Mouse (Mus musculus) common myeloid progenitor, adult 5-6 weeks (primary cell): ENCODE measurements around the gene Ank2. TPM values are rescaled to one million over a fixed set of nuclear protein-coding genes. Genes with fewer than 3 reads are reported as not detected.
A peak's percentile ranks its signal among the peaks of the same experiment; 100 is the strongest.

Experiments used
- ATAC-seq: replicated peaks from 2 replicates; pipeline ENCODE4 v1.8.0; 2016; ENCODE audit warnings: low read depth, mild to moderate bottlenecking, moderate TSS enrichment, inconsistent platforms; ENCODE audit not compliant: poor library complexity, severe bottlenecking
- total RNA-seq: library from RNA; stranded (forward); fragments of 200-1000, 187-1606 nt; gene quantifications from 2 replicates; pipeline ENCODE4 v1.2.3, GENCODE M21; 2017

Gene Ank2
- total RNA-seq, 1 experiment from 2014 or later, result 0.27 TPM

DNA sequence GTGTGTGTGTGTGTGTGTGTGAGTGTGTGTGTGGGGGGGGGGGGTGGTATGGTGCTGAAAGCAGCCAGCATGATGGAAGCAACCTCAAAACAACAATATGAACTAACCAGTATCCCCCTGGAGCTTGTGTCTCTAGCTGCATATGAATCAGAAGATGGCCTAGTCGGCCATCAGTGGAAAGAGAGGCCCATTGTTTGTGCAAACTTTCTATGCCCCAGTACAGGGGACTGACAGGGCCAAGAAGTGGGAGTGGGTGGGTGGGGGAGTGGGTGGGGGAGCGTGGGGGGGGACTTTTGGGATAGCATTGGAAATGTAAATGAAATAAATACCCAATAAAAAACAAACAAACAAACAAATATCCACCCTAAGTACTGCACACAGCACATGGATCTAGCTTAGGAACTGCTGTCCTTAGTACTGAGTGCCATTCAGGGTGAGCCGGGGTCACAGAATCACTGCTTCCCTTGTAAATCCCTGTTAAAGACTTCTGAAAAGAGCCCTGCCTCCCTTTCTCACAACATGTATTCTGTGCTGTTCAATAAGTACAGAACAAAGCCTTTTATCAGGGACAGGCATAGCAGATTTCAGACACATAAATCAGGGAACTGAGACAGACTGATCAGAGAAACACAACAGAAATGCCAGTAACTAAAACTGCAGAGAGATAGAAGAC lies 412.2 kb downstream of the Ank2 start:
- no peak for ATAC-seq

DNA sequence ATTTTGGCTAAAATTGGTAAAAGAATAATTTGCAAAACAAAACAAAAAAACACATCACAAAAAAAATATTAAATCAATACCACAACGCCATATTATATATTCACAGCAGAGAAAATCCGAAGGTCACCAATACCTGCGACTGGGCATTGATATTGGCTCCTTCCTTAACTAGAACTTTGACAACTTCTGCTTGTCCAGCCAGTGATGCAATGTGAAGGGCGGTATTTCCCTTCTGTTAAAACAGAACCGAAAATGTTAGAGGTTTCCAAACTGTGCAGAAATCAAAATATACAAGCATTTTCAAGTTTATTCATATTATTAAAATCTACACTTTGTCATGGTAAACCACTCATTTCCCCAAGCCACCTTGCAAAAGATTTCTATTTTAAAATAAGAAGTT lies 421.8 kb downstream of the Ank2 start:
- no peak for ATAC-seq

DNA sequence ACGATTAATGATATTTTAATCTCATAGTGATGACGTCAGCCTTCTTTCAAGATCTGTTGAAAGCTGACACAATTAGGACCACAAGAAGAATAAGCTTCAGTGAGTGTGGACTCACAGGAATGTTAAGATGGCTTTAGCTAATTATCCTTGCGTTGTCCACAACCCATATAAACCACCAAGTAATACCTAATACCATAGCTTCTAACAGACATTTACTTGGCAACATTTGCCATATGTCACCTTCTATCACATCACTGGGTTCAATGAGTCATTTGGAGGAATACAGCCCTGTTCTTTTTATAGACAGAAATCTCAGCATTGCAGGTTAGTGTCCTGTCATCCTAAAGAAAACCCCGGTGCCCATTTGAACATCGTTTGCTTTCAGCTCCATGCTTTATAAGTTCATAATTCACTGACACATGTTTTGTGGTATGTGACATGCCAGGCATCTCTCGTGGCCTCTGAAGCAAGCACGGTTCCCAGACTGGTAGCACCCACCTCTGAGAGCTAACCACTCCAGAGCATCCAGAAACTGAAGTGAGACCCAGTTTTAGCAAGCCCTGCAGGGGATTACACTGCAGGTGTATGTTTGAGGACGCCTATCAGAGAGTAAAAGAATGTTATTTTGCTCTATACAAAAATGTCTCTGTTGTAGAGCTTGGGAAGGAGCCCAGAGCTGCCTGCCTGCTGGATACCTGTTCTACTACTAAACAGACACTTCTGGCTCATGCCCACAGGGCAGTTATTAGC lies 423.4 kb downstream of the Ank2 start:
- no peak for ATAC-seq

DNA sequence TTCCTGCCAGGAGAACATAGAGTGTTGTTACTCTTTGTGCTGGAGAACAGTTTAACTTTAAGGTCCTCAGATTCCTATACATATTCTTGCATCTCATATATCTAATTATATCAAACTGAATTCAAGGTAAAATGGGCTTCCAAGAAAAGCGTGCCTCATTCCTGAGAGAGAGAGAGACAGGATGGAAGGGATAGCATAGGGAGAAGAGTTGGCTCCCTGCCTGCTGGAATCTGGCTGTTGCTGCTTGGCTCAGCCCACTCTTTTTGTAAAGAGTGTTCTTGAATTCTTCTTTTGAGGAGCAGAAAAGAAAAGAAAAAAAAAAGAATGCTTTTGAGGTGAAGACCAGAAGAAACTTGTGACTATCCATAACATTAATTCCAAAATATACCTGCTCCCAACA lies 427.7 kb downstream of the Ank2 start:
- no peak for ATAC-seq

DNA sequence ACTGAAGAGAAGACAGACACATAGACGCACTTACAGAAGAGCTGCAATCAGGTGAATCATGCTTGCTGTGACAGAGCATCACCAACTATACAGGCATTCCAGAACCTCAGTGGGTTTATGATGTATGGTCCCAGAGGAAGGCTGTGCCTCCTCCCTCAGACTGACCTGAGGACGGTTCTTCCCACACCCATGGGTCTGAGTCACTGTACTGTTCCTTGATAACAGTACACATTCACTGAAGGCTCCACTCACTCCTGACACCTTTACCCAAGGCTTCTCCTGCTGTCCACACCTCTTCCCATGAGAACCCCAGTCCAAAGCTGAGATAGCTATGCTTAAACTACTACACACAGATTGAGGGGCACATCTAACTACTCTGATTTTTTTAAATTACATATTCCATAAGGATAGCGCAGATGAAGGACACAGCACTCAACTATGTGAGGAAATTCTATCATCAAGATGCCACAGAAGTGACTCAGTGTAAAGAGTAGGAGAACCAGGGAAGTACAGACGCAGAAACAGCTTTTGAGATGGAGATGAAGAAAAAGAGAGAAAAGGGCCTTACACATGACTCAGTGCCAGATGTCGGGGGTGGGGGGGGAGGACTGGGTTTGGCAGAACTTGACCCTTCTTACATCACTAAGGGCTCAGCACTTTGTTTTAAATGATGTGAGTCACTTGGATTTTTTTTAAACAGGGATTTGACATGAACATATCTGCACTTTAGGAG lies 435.3 kb downstream of the Ank2 start:
- no peak for ATAC-seq

DNA sequence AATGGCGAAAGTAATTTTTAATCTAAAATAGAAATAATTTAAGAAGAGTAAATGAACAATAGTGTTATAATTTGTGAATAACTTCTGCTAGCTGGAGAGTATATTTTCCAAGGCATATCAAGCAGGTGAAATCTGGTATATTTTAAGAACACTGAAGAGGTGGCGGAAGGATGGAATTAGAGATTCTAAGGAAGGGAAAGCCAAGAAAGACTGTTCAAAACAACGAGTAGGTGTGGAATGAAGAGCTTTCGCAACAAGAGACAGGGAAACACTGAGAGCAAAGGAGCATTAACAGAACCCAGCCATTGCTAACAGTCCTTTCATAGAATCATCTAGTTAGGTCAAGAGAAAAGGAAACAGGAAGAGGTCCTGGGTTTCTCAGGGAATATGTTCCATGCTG lies 439.5 kb downstream of the Ank2 start:
- no peak for ATAC-seq

DNA sequence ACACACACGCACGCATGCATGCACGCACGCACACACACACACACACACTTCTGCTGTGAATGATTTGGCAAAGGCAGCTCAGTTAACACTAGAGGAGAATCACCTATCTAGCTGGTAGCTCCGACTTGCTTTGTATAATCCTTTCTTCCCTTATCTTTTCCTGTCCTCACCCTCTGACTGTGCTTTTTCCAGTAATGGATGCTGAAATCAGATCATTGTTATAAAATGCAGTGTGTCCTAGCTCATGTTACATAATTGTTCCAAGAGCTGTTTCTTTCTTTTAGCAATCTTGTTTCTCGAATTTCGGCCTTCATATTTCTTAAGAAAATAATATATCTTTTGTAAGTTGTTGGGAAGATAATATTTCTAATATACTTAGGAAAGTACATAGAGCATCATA lies 457.9 kb downstream of the Ank2 start:
- no peak for ATAC-seq

DNA sequence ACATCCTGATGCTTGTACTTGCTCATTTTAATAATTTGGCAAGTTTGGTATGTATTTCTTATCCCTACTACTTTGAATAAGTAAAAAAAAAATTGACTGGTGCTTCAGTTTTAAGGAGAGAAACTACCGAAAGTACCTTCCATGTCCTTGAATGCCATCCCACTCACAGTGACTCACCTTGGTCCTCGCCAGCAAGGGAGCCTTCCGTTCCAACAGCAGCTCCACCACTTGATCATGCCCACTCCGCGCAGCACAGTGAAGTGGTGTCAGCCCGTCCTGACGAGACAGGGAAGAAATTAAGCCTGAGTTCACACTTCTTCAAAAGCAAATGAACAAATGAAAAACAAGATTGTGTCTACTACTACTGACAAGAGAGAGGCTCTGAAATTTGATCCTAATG lies 460.6 kb downstream of the Ank2 start:
- no peak for ATAC-seq

DNA sequence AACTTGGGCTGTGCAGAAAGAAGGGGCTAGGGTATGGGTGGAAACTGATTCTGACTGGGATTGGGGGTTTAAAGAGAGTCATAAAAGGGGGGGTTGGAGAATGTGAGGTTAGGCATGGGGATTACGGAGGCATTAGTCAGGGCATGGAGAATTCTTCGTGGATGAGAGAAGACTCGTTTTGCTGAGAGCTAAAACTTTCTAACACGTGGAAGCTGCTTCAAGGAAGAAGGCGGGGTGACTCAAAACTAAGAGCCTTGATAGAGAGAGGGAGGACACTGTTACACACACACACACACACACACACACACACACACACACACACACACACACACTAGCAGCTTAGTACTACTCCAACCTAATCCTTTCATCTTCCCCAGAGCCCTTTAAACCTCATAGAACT lies 463.0 kb downstream of the Ank2 start:
- ATAC-seq, result no peak

DNA sequence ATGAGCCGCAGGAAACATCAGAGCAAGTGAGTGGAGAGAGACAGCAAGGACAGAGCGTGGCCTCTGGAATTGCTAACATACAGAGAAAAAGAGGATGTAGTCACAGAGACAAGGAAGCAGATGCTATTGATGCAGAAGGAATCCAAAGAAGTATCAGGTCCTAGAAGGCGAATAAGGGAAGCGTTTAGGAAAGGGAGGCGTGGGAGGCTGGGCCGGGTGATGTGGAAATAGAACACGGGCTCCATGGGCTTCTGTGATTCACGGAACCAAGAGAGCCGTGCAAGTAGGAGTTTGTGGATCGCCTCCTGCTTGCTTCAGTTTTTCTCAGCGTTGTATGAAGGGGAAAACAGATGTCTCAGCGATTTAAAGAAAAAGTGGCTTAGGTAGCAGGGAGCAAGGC lies 463.6 kb downstream of the Ank2 start:
- ATAC-seq, result peak; percentile 81

DNA sequence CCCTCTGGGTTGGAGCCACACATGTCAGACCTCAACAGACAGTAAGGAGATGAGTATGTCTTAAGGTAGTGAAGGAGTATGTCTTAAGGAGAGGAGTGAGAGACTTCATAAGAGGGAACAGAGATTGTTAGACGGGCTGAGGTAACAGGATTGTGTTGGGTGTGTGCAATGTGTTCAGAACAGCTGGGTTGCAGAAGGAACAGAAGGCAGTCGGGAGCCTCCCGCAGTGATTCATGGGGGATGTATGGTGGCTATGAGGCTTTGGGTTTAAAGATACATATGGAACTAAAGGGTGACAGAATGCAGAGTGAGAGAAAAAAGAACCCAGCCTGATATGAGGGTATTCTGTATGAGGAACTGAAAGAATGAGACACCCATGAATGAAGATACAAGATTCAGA lies 464.2 kb downstream of the Ank2 start:
- ATAC-seq, result peak; percentile 34; the same call in 1 of the 2 replicates

DNA sequence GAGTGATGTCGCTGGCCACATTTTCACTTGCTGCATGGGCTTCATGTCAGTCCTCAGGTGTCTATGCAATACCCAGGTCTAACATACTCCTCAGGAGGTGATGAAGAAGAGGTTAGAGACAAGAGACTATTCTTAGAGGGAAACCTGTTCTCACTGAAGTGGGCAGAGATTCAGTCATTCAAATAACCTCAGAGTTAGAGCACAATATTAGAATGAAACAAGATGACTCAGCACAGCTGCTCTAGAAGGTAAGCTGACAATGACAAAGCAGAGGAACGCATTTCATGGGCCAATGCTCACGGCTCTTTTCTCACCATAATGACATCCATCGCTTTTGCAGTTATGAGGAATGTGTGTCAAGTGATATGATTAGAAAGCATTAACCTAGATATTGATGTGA lies 475.2 kb downstream of the Ank2 start:
- ATAC-seq, result no peak

DNA sequence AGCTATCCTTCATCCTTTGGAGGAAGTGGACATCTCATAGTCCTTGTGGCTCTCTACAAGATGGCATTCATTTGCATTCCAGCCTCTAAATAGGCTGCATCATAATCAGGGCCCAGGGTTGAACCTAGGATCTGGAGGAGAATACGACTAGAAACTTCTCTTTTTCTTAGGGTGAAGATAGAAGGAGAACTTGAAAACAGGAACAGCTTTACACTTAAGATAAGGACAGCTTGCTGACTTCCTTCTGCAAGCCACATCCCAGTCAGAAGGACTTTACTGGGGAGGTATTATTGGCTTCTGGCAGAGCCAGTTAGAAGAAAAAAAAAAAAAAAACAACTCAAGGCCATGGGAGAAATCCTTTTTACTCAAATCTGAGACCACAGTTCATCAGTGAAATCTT lies 479.0 kb downstream of the Ank2 start:
- peak; percentile 96 for ATAC-seq

DNA sequence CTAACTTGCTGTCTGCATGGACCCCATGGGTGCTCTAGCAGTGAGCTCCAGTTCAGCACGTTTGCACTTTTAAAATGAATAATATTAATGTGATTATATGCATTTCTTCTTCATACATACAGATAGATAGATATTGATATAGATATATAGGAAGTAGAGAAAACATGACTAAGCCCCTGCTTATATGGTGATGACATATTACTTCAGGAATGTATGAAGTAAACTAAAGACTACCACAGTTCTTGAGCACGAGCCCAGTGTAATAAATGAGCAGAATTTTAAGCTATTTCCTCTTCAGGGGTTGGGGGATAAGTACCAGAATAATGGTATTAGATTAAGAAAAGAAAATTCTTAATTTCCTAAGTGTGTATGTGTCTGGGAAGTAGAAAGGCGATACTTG lies 479.4 kb downstream of the Ank2 start:
- no peak for ATAC-seq

DNA sequence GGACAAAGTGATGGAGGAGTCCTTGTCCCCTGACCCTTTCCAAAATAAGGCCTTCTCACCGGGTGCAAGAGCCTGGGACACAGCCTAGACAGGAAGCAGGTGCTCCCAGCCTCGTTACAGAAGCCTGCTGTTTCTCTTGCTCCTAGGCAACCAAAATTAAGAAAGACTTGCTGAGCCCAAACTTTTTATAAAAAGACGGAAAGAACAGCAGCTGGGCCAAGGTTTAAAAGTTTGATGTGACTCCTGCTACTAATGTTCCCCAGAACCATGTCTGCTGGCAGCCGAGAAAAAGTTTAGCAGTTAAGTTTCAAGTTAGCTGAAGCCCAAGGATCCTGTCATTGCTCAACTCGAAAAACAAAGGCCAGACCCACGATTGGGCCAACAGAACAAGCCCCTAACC lies 480.0 kb downstream of the Ank2 start:
- peak; percentile 50; the same call in 1 of the 2 replicates for ATAC-seq

DNA sequence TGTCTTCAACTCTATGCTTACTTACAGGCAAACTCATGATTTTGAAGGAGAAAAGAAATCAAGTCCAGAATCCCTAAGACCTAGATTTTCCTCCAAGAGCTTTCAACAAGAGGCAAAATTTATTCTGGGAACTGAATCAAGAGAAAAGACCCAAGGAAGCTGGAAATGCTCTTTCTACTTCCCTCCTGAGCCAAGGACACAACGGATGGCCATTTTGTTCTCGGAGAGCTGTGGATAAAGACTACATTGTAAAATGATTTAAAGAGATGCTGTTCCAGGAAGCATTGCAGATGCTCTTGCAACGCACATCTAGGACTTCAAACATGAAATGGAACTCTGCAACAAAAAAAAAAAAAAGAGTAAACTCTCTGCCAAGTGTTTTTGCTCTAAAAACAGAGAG lies 481.6 kb downstream of the Ank2 start:
- ATAC-seq, result no peak

DNA sequence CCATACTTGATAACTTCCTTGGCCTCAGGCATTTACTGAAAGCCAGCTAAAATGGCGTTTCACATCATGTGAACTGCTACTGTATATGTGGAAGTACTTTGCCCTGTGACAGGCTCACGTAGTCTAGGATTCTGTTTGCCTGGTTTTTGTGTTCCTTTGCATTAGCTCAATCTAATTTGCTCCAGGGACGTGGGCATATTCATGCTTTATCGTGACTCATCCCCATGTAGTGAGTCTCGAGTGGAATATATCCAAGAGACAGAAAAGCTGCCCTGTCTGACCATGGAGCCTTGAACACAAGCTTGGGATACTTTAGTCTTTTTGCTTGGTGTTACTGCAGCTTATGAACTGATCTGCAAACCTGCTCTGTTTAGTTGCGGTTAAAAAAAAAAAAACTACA lies 483.6 kb downstream of the Ank2 start:
- ATAC-seq, result no peak

DNA sequence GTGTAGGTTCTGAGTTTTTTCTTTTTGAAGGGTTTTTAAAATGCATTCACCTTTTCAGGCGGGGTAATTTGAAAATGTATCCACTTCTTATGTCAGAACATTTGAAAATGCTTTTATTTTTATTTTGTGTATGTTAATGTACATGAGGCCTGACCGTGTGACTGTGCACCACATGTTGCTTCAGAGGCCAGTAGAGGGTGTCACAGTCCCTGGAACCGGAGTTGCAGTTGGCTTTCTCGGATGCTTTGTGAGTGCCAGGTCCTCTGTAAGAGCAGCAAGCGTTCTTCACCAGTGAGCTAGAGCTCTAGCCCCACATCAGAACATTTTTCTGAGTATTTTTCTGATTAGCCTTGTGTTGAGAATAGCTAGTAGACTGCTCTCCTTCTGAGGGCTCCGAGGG lies 484.0 kb downstream of the Ank2 start:
- no peak for ATAC-seq

DNA sequence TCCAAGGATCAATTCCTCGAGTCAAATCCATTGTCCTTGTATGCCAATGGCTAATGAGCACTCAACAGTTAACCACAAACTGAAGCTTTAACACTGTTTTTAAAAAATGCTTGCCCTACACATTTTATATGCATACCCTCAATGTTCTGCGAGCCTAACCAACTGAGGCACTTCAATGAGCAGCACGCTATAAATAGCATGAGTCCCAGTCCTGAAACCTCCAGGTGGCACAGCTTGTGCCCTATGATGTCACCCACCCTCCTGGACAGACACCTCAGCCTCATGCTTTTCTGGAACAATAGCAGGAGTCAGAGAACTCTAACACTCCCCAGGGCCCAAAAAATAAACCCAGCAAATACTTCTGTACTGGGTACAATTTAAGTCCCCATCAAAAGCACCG lies 485.2 kb downstream of the Ank2 start:
- no peak for ATAC-seq

DNA sequence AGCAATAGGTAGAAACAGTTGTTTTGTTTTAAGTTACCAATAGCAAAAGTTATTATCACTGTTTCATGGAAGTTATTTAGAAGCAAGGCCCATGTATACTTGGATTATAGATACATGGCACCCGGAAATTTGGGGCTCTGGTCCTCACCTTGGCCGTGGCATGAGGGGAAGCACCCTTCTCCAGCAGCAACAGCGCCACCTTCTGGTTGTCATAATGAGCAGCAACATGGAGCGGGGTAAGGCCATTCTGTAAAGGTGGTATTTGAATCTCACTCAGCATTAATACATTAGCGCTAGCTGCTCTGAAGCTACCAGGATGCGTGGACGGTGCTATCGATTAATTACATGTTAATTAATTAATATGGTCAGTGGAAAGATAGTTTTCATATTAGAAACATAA lies 486.6 kb downstream of the Ank2 start:
- ATAC-seq, result peak; percentile 95
